Mouse (Mus musculus) adrenal gland, adult 8-10 months (tissue): ENCODE results near the gene Meaf6. TPM values are rescaled to one million over a fixed set of nuclear protein-coding genes. Genes with fewer than 3 reads are reported as not detected.

Source experiments
- DNase-seq: peaks from one replicate; pipeline ENCODE4 v3.0.0; 2022
- total RNA-seq, 4 experiments: library from RNA; stranded (reverse); gene quantifications; 2 replicates each; pipeline ENCODE4 v1.2.4; 2022

Gene Meaf6
- total RNA-seq, 4 experiments from 2014 or later: 24.8 to 35.4 (median 32.6) TPM

- DNase-seq: peak; percentile 67
These were observed 60.3 kb downstream of the Meaf6 start for GRCm38 (mm10) chr4:125145213-125145612.

GRCm38 (mm10) chr4:125147970-125148369 is 63.0 kb downstream of the Meaf6 start:
- DNase-seq: no peak

GRCm38 (mm10) chr4:125149460-125149859 is 64.5 kb downstream of the Meaf6 start:
- no peak for DNase-seq

GRCm38 (mm10) chr4:125152469-125152868 is 67.5 kb downstream of the Meaf6 start:
- no peak for DNase-seq

GRCm38 (mm10) chr4:125153659-125154241 is 68.8 kb downstream of the Meaf6 start:
- DNase-seq: no peak

- peak; percentile 45 for DNase-seq
These were observed 70.7 kb downstream of the Meaf6 start for GRCm38 (mm10) chr4:125155646-125156045.

DNA sequence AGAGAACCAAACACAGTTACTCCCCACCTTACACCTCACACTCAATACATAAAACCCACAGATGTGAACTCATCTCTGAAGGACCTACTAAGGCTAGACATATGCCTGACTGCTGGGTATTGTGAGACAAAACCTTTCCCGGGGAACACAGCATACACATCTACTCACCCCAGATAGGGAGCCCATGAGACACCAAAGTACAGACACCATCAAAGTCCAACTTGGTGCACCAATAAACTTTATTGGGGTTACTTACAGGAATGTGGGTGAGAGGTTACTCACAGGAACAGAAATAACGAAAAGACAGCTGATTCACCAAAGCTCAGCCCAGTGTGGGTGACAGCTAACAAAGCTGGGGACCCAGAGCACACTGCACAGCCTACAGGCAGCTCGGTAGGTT is 72.4 kb downstream of the Meaf6 start:
- no peak for DNase-seq

GRCm38 (mm10) chr4:125158081-125158480 is 73.1 kb downstream of the Meaf6 start:
- no peak for DNase-seq

DNA sequence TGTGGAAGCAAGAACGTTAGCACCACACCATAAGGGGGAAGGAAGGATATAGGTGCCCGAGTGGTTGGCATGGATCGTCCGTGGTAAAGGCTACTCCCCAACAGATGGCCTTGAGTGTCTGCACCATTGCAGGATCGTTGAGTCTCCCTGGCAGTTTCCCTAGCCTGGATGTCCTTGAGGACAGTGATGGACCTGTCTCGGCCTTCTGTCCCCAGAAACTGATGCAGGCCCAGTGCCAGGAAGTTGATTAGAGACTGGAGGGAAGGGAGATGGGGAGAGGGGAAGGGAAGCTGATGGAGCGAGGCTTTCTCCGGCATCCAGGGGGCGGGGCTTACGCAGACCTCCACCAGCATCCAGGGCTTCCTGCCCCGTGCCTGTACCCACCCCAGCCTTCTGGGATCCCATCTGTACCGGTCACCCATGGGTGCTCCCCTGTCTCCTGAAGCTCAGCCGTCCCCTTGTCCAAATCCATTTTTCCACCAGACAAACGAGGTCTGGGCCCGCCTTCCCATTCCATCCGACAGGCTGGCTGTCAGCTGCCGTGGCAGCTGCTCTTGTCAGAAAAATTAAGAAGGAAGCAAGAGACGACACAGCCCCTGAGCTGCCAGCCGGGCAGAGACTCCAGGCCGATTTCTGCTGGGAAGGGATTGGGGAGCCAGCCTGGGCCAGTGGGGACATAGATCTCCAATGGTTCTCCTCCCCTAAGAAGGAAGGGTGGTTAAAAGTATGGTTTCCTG is 73.8 kb downstream of the Meaf6 start:
- DNase-seq: peak; percentile 50

GRCm38 (mm10) chr4:125160320-125160950 is 75.5 kb downstream of the Meaf6 start:
- peak; percentile 80 for DNase-seq

DNA sequence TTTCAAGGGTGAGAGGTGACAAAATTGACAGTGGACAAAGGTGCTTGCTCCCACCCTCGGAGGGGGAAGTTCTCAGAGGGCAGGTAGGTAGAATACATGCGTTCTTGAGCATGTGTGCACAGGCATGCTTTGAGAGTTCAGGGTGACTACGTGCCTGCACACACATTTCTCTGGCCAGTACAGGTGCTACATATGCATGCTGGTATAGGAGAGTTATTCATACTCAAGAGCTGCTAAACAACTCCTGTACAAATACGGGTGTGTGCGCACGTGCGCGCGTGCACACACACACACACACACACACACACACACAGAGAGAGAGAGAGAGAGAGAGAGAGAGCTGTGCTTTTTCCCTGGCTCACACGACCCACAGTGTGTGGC is 76.0 kb downstream of the Meaf6 start:
- DNase-seq: no peak

GRCm38 (mm10) chr4:125161392-125161791 is 76.5 kb downstream of the Meaf6 start:
- DNase-seq: no peak

DNA sequence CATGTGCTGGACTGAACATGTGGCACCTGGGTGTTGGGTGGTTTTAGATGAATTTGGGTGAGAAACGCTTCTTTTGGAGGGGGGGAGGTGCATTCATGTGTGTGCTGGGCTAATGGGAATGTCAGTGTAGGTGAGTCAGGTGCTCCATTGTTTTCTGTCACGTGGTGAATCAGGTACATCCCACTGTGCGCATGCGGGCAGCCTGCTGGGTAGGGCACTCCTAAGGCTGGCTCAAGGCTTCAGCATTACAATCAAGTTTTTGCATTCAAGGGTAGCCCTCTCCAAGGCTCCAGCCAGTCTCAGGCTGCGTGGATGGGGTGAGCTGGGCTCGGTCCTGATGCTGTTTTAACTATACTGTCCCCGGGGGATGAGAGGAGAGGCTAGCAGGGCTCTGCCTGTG is 77.8 kb downstream of the Meaf6 start:
- no peak for DNase-seq

Other genes with a start within 250 kb of the Meaf6 start
- gene Yrdc, start 234.5 kb upstream of the Meaf6 start, total RNA-seq: 10 to 100 TPM; 40.9 to 53.4 (median 43.2) TPM
- 10 to 100 TPM; 45.1 to 51.4 (median 49.2) TPM for gene 1110065P20Rik, start 233.9 kb upstream of the Meaf6 start, total RNA-seq
- gene Maneal, start 223.0 kb upstream of the Meaf6 start, total RNA-seq: 1 to 10 TPM; 6.4 to 7.2 (median 6.8) TPM
- 1 to 10 TPM; 2.9 to 4.3 (median 3.8) TPM for gene Epha10, start 204.2 kb upstream of the Meaf6 start, total RNA-seq
- gene 9930104L06Rik, start 148.1 kb upstream of the Meaf6 start, total RNA-seq: 10 to 100 TPM; 13.8 to 22.7 (median 21.0) TPM
- gene Cdca8, start 145.8 kb upstream of the Meaf6 start, total RNA-seq: 1 to 10 TPM; 1.9 to 3.2 (median 2.2) TPM
- 1 to 10 TPM; 4.4 to 6.3 (median 6.0) TPM for gene Rspo1, start 98.7 kb upstream of the Meaf6 start, total RNA-seq
- gene Gnl2, start 68.5 kb upstream of the Meaf6 start, total RNA-seq: 10 to 100 TPM; 40.2 to 71.5 (median 55.5) TPM
- gene Dnali1, start 19.4 kb upstream of the Meaf6 start, total RNA-seq: under 1 TPM in 2 of 4 experiments, not detected in 2; 0.13 to 0.14 TPM
- gene Snip1, start 18.5 kb upstream of the Meaf6 start, total RNA-seq: 10 to 100 TPM; 17.2 to 20.1 (median 19.5) TPM
- gene Zc3h12a, start 42.7 kb downstream of the Meaf6 start, total RNA-seq: 10 to 100 TPM in 1 of 4 experiments, 1 to 10 TPM in 3; 7.2 to 10.2 (median 8.1) TPM